In the genomic region with DNA sequence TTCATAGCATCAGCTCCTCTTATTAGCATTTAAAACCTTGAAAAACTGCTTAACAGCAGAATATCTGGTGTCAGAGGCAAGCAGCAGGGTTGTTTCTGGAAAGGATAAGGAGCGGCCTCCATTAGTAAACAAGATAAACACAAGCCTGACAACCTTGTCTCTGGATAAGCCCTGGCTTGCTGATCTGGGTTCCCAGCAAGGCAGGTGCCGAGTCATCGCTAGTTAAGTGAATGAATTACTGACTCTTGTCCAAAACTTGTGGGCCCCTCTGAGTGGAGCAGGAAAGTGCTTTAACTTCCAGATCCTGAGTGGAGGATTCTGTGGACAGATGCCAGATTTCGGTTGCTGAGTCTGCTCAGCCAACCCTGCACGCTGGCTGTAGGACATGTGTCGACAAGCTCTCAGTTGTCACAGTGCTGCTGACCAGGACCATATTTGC, we compare ENCODE assay signal across 8 mouse cellular contexts.
DNase-seq lines count a peak whose midpoint lies in the region; ATAC-seq lines count a peak whose summit lies in the region.

No protein-coding gene starts in this region.

- no peak for ATAC-seq in neural tube, embryonic 15.5 days (ENCODE audit: low FRiP score)

- H3K27ac ChIP-seq in neural tube, embryonic 15.5 days (replicated peaks) = 0 out of 2 replicates have a peak overlapping the region, but pooled peaks have one; percentile 65

- H3K4me2 ChIP-seq in neural tube, embryonic 15.5 days = no peak overlapping the region

- DNase-seq in neural tube, embryonic 10.5 days (ENCODE audit: extremely low spot score, low spot score) = no peak
- peak; percentile 71 for DNase-seq in kidney, postnatal 10 days
- peak; percentile 62 for DNase-seq in lung, postnatal 25 days (ENCODE audit: low spot score)
- DNase-seq in thymus, postnatal 0 days (ENCODE audit: low spot score) = no peak
- no peak for DNase-seq in thymus, postnatal 14 days
- DNase-seq in thymus, postnatal 4 days = no peak

- no peak overlapping the region for H3K4me3 ChIP-seq in neural tube, embryonic 15.5 days (replicated peaks)
- peak overlapping the region; percentile 44 for H3K4me3 ChIP-seq in erythroblast, embryonic 14.5 days (replicated peaks)

- no peaks in the 10 kb centered on the region for H3K27me3 ChIP-seq in neural tube, embryonic 15.5 days (replicated peaks)
- peaks cover 2% of the 10 kb centered on the region; the same call in 1 of the 2 replicates for H3K27me3 ChIP-seq in erythroblast, embryonic 14.5 days (ENCODE audit: control insufficient read depth)

- 76% methylated on average over 6 of the region's 6 CpGs for WGBS in neural tube, embryonic 15.5 days

- no peaks in the 10 kb centered on the region for H3K9me3 ChIP-seq in neural tube, embryonic 15.5 days (replicated peaks)
- H3K9me3 ChIP-seq in erythroblast, embryonic 14.5 days (ENCODE audit: control insufficient read depth, low read length) = no peaks in the 10 kb centered on the region

- peaks cover 26% of the 10 kb centered on the region for H3K4me1 ChIP-seq in neural tube, embryonic 15.5 days
- H3K4me1 ChIP-seq in erythroblast, embryonic 14.5 days (ENCODE audit: control insufficient read depth) = peaks cover 84% of the 10 kb centered on the region

- no peak overlapping the region for H3K9ac ChIP-seq in neural tube, embryonic 15.5 days (replicated peaks)

- H3K36me3 ChIP-seq in neural tube, embryonic 15.5 days = no peaks in the 10 kb centered on the region
- no peaks in the 10 kb centered on the region; the same call in 1 of the 2 replicates for H3K36me3 ChIP-seq in erythroblast, embryonic 14.5 days (ENCODE audit: control insufficient read depth)

Comparison
In these comparisons a context has a peak if more than half of its experiments do, and no peak if none do; other contexts are left out.
1. DNase-seq: peak in kidney, postnatal 10 days (single experiment) and lung, postnatal 25 days (single experiment); none in neural tube, embryonic 10.5 days (single experiment), thymus, postnatal 0 days (single experiment), thymus, postnatal 14 days (single experiment) and thymus, postnatal 4 days (single experiment).